Mouse (Mus musculus) frontal cortex, adult 2 months (tissue): ENCODE measurements around the gene Cmtr1. TPM values are rescaled to one million over a fixed set of nuclear protein-coding genes. Genes with fewer than 3 reads are reported as not detected.

ENCODE experiments used
- DNase-seq, 2 experiments: peaks; one replicate each; pipeline ENCODE4 v3.0.0; 2022; ENCODE audit warnings: low spot score in 1 of 2; ENCODE audit errors: extremely low spot score in 1 of 2
- polyA plus RNA-seq: library from polyadenylated mRNA; depleted of rRNA; stranded (reverse); fragments of >200 nt; gene quantifications from 2 replicates; pipeline ENCODE4 v1.2.3, GENCODE M21; 2012; rRNA removed

The Cmtr1 gene
- polyA plus RNA-seq, 1 experiment: 82.6 TPM

DNA sequence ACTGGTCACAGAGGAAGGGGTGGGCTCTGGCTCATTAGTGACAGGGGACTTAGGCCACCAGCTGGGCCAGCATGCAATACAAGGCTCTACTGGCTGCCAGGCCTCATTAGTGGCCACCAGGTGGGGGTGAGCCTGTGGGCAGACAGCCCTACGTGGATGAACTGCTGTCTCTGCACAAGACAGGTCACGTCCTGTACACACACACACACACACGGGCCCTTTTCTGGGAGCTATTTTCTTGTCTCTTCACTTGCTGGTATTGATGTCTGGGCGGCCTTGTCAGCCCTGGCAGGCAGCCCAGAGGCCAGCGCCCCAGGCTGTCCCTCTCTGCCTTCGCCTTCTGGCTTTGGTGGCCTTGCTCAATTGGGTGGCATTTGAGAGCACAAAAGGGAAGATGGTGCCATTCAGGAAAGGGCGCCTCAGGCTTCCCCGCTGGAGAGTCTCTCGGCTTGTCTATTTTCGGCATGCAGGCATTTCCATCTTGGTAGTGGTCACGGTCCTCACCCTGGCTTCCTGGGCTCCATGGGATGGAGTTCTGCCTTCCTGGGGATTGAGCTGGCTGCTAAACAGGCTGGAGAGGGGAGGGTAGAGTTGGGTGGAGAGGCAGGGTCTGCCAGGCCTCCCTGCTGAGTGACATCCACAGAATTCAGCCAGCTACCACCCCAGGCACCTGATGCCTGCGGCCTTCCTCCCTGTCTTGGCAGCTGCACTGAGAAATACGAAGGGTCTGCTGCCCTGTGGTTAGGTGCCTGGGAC is 70.3 kb downstream of the Cmtr1 start:
- no peak for DNase-seq

DNA sequence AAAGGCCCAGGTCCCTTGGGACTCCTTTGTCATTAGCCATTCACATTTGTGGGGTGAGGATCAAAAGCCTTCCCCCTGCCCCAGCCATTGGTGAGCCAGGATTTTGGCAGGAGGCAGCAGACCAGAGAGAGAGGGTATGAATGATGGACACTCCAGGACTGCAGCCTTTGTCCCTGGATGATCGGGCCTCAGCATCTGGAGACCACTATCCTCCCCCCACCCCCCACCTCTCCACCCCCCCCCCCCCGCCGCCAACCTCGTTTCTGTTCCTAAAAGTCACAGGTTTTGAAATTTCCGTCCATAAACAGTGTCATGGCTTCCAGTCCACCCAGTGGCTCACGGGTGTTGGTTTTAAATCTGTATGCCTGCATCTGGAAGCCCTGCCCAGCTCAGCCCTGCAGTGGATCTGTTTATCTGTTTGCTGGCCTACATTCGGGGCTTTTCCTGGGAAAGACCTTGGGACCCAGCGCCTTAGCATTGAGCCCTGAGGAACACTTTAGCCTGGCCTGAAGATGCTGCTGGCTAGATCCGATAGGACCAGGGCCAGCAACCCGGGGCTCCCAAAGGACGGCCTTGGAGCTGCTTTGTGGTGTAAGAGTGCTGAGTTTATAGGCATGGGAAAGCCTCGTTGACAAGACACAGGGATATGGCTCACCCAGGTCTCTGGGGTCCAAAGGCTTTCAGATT is 71.0 kb downstream of the Cmtr1 start:
- no peak for DNase-seq

DNA sequence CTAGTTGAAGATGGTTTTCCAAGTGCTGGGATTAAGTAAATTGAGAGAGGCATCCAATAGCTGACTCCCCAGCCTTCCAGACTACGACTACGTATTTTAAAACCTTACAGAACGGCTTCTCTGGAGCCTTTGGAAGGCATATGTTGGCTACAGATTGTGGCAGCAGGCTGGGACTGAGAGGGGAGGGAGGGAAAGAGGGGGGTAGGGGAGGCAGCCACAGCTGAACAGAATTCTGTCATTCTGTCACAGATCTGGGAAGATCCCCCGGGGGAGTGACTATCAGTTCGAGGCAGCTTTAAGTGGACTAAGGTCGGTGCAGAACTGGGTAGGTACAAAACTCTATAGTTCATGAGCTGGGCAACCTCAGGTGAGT is 71.5 kb downstream of the Cmtr1 start:
- DNase-seq: no peak

- DNase-seq: no peak
Observed at GRCm38 (mm10) chr17:29732522-29732921, 72.1 kb downstream of the Cmtr1 start.

DNA sequence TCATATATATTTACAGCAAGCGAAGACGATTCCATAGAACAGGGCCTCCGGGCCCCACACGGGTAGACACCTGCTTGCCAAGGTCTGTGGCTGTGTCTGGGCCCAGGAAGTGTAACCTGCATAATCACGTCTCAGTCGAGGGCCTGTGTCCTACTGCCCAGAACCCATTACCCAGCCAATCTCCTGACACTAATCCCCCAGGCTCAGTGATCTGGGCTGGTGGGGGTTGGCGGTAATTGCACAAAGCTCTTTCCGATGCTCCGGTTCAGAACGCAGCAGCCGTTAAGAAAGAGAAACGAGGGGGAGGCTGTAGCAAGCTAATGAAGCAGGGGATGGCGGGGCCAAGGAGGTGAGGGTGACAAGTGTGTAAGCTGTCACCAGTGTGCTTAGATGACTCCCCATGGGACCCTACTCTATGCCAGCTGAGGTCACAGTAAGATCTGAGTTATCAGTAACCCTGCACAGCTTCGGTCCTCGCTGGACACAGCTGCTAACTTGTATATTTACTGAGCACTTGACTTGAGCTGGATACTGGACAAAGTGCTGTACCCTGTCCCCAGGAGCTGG is 76.1 kb downstream of the Cmtr1 start:
- DNase-seq: no peak

- peak; percentile 45 to 53 for DNase-seq
Observed at GRCm38 (mm10) chr17:29737849-29738804, 77.7 kb downstream of the Cmtr1 start.

GRCm38 (mm10) chr17:29747466-29747865 is 87.1 kb downstream of the Cmtr1 start:
- DNase-seq: no peak

GRCm38 (mm10) chr17:29754510-29754909 is 94.1 kb downstream of the Cmtr1 start:
- DNase-seq: no peak

Other genes with a start within 250 kb of the Cmtr1 start
- gene Pim1, start 169.8 kb upstream of the Cmtr1 start, polyA plus RNA-seq: 3.2 and 3.7 TPM in 2 replicates
- gene Gm17657, start 111.0 kb upstream of the Cmtr1 start, polyA plus RNA-seq: not detected in 2 replicates
- 35.5 and 35.8 TPM in 2 replicates for gene Tbc1d22b, start 110.8 kb upstream of the Cmtr1 start, polyA plus RNA-seq
- gene Tmem217, start 108.2 kb upstream of the Cmtr1 start, polyA plus RNA-seq: 0.16 and 0.88 TPM in 2 replicates
- 61.7 and 62.8 TPM in 2 replicates for gene Rnf8, start 45.8 kb upstream of the Cmtr1 start, polyA plus RNA-seq
- 2.7 and 3.3 TPM in 2 replicates for gene Gm28043, start 45.7 kb upstream of the Cmtr1 start, polyA plus RNA-seq
- gene Ccdc167, start 56.4 kb downstream of the Cmtr1 start, polyA plus RNA-seq: 13.6 and 15.4 TPM in 2 replicates